Mouse (Mus musculus) heart, embryonic 16.5 days (tissue): ENCODE measurements around the gene Top1. TPM values are rescaled to one million over a fixed set of nuclear protein-coding genes. Genes with fewer than 3 reads are reported as not detected.

Source experiments
- ATAC-seq: fragments of 200-750 bp; cut with Nextera tagmentation; replicated peaks from 2 replicates; pipeline ENCODE4 v1.8.0; 2017; ENCODE audit warnings: moderate number of reproducible peaks; ENCODE audit not compliant: insufficient read depth, low FRiP score; ENCODE audit errors: extremely low read depth
- H3K27ac ChIP-seq: fragments of 300-500 bp; sonication (generic); 2 replicates; pipeline ENCODE4 v1.5.1; 2014; ENCODE audit warnings: mild to moderate bottlenecking, low read length, control low read depth, moderate library complexity
- H3K27me3 ChIP-seq: fragments of 300-500 bp; sonication (generic); 2 replicates; pipeline ENCODE4 v1.6.1; 2014; ENCODE audit warnings: low read length, mixed read lengths; ENCODE audit not compliant: control insufficient read depth, insufficient read depth
- H3K36me3 ChIP-seq: fragments of 300-500 bp; sonication (generic); 2 replicates; pipeline ENCODE4 v1.6.1; 2014; ENCODE audit not compliant: control insufficient read depth, insufficient read depth
- H3K4me1 ChIP-seq: fragments of 300-500 bp; sonication (generic); 2 replicates; pipeline ENCODE4 v1.6.1; 2014; ENCODE audit warnings: low read length, mixed read lengths; ENCODE audit not compliant: control insufficient read depth, insufficient read depth
- H3K4me2 ChIP-seq: fragments of 300-500 bp; sonication (generic); 2 replicates; pipeline ENCODE4 v1.6.1; 2014; ENCODE audit warnings: low read depth, mild to moderate bottlenecking, control low read depth, low read length
- H3K4me3 ChIP-seq: fragments of 300-500 bp; sonication (generic); 2 replicates; pipeline ENCODE4 v1.5.1; 2014; ENCODE audit warnings: mild to moderate bottlenecking, control low read depth, low read length
- H3K9ac ChIP-seq: fragments of 300-500 bp; sonication (generic); 2 replicates; pipeline ENCODE4 v1.6.1; 2014; ENCODE audit warnings: low read length, control low read depth
- H3K9me3 ChIP-seq: fragments of 300-500 bp; sonication (generic); replicated peaks from 2 replicates; pipeline ENCODE4 v1.6.1; 2016; ENCODE audit warnings: low read length; ENCODE audit not compliant: control insufficient read depth
- WGBS: fragments of 180-500 bp; shearing (Covaris S2); extraction: QIAGEN DNeasy Blood & Tissue Kit; methylation state at CpG from one replicate; pipeline ENCODE4 v1.1.7; 2014; 5-methylcytosine and 5-hydroxymethylcytosine counted together
- polyA plus RNA-seq: library from polyadenylated mRNA; unstranded; fragments of >200 nt; fragmentation: Nextera tagmentation; extraction: Ambion mirVana; gene quantifications from 2 replicates; pipeline ENCODE4 v1.2.1, GENCODE M21; 2015

Top1 gene
- polyA plus RNA-seq, 1 experiment from 2014 or later, result 48.7 TPM

DNA sequence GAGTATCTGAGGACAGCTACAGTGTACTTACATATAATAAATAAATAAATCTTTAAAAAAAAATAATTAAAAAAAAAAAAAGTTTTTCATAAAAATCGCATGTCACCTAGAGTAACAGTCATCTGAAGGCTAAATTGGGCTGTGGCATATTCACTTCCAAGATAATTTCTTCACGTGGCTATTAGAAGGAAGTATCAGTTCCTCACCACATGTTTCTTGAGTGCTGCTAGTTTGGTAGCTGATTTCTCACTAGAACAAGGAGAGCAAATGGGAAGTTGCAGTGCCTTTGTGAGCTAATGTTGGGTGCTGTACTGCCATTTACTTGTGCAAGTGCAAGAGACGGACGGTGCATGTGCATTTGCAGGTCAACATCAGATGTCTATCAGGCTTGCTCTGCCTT, 21.6 kb downstream of the Top1 start:
- no peak for ATAC-seq
- H3K4me1 ChIP-seq, result 0 out of 2 replicates have a peak, but pooled peaks cover 2% of the 10 kb centered on the region
- peaks cover 13% of the 10 kb centered on the region for H3K36me3 ChIP-seq
- H3K4me2 ChIP-seq, result no peak overlapping the region
- H3K4me3 ChIP-seq, result no peak overlapping the region
- no peak overlapping the region for H3K9ac ChIP-seq
- H3K27ac ChIP-seq, result no peak overlapping the region
- no peaks in the 10 kb centered on the region for H3K27me3 ChIP-seq
- 79% methylated on average over 4 of the region's 4 CpGs for WGBS
- H3K9me3 ChIP-seq, result no peaks in the 10 kb centered on the region

- Histone ChIP-seq H3K9me3 (no peaks in the 10 kb centered on the region), H3K4me2 (0 out of 2 replicates have a peak overlapping the region, but pooled peaks have one; percentile 21), H3K4me1 (peaks cover 17% of the 10 kb centered on the region), H3K9ac (no peak overlapping the region), H3K4me3 (no peak overlapping the region), H3K27me3 (no peaks in the 10 kb centered on the region), H3K36me3 (peaks cover 25% of the 10 kb centered on the region), H3K27ac (peak overlapping the region; percentile 72)
- 21% methylated on average over 5 of the region's 5 CpGs for WGBS
- peak; percentile 89 for ATAC-seq
These were observed 54.6 kb downstream of the Top1 start for GRCm38 (mm10) chr2:160700271-160700670.

GRCm38 (mm10) chr2:160701603-160702002, 55.9 kb downstream of the Top1 start:
- Histone ChIP-seq H3K4me3 (no peak overlapping the region), H3K27me3 (no peaks in the 10 kb centered on the region), H3K27ac (no peak overlapping the region), H3K36me3 (peaks cover 30% of the 10 kb centered on the region), H3K4me2 (no peak overlapping the region), H3K9ac (no peak overlapping the region), H3K4me1 (peaks cover 17% of the 10 kb centered on the region), H3K9me3 (no peaks in the 10 kb centered on the region)
- 33% methylated on average over 3 of the region's 3 CpGs for WGBS
- no peak; the same call in 1 of the 2 replicates for ATAC-seq

DNA sequence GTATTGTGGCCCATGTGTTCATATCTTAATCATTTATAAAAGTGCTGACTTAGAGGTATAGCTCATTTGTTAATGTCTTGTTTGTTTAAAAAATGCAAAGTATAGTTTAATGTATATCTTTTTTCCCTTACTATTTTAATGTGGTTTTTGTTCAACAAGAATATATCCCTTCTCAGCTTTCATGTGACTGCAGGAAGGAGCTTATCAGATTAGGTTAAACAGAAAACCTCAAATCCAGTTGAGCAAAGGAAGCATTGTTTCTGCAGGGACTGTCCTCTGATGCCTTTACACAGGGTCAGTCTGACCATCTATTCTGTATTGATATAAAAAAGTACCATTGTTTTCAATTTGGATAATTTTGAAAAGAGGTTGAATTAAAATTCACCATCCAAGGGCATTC, 57.1 kb downstream of the Top1 start:
- no peak overlapping the region for H3K4me2 ChIP-seq
- H3K36me3 ChIP-seq, result peaks cover 36% of the 10 kb centered on the region
- no peak overlapping the region for H3K9ac ChIP-seq
- peaks cover 17% of the 10 kb centered on the region for H3K4me1 ChIP-seq
- no peaks in the 10 kb centered on the region for H3K27me3 ChIP-seq
- H3K4me3 ChIP-seq, result no peak overlapping the region
- no peak overlapping the region for H3K27ac ChIP-seq
- ATAC-seq, result no peak
- H3K9me3 ChIP-seq, result no peaks in the 10 kb centered on the region

DNA sequence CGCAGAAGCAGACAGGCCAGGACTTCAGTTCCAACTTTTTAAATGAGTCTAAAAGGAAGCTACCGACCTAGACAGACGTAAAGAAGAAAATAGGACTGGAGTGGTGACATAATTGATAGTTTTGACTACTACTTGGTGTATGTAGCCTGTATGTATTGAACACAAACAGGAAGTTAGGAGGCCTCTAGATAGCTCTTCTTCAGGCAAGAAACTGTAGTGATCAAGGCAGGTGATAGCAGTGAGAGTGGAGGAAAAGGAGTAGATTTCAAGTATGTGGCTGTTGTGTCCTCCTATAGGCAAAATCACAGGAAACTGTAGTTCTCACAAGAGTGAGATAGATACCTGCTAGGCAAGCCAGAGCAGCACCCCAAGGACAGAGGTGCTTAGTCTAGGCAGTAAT, 62.0 kb downstream of the Top1 start:
- no peak overlapping the region for H3K4me3 ChIP-seq
- no peak overlapping the region for H3K9ac ChIP-seq
- H3K36me3 ChIP-seq, result peaks cover 47% of the 10 kb centered on the region
- H3K27me3 ChIP-seq, result no peaks in the 10 kb centered on the region
- 93% methylated on average over 3 of the region's 3 CpGs for WGBS
- no peak for ATAC-seq
- H3K4me1 ChIP-seq, result no peaks in the 10 kb centered on the region
- no peaks in the 10 kb centered on the region for H3K9me3 ChIP-seq
- H3K4me2 ChIP-seq, result no peak overlapping the region
- no peak overlapping the region for H3K27ac ChIP-seq

DNA sequence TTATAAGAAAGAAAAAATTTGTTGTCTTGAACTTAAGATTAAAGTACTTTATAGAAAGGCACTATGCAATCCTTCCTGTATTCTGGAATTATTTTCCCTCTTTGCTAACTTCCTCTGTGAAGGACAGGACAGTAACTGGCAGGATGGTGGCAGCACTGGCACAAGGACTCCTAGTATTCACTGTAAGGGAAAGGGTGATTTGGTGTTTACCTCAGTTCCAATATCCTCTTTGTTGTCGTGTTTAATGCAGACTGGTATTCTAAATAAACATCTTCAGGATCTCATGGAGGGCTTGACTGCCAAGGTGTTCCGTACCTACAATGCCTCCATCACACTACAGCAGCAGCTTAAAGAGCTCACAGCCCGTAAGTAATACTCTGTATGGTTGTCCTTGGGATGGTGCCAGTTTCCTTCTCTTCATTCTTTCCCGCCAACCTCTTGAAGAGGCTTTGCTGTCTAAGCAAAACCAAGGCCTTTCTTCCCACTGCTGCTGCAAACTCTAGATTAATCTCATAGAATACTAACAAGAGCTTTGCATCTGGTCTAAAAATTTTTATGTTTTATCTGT, 69.9 kb downstream of the Top1 start:
- no peak for ATAC-seq
- Histone ChIP-seq H3K9ac (no peak overlapping the region), H3K27ac (no peak overlapping the region), H3K36me3 (peaks cover 69% of the 10 kb centered on the region), H3K4me3 (no peak overlapping the region), H3K9me3 (no peaks in the 10 kb centered on the region), H3K4me1 (no peaks in the 10 kb centered on the region), H3K4me2 (no peak overlapping the region), H3K27me3 (no peaks in the 10 kb centered on the region)
- WGBS, result 71% methylated on average over 4 of the region's 4 CpGs

DNA sequence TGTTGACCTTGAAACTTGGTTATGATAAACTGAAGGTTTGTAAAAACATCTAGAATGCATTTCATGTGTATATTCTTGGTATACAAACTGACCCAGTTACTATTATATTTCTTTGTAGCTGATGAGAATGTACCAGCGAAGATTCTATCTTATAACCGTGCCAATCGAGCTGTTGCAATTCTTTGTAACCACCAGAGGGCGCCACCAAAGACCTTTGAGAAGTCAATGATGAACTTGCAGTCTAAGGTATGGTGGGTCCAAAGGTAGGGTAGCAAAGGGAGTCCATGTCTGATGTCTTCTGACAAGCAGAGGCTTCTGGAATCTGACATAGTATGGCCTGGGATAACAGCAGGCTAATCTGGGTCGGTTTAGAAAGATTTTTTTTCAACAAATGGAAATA, 71.6 kb downstream of the Top1 start:
- H3K4me2 ChIP-seq, result no peak overlapping the region
- H3K9ac ChIP-seq, result no peak overlapping the region
- peaks cover 65% of the 10 kb centered on the region for H3K36me3 ChIP-seq
- no peaks in the 10 kb centered on the region for H3K27me3 ChIP-seq
- H3K4me1 ChIP-seq, result no peaks in the 10 kb centered on the region
- no peaks in the 10 kb centered on the region for H3K9me3 ChIP-seq
- no peak overlapping the region for H3K27ac ChIP-seq
- H3K4me3 ChIP-seq, result no peak overlapping the region
- no peak for ATAC-seq
- WGBS, result 73% methylated on average over 5 of the region's 5 CpGs

DNA sequence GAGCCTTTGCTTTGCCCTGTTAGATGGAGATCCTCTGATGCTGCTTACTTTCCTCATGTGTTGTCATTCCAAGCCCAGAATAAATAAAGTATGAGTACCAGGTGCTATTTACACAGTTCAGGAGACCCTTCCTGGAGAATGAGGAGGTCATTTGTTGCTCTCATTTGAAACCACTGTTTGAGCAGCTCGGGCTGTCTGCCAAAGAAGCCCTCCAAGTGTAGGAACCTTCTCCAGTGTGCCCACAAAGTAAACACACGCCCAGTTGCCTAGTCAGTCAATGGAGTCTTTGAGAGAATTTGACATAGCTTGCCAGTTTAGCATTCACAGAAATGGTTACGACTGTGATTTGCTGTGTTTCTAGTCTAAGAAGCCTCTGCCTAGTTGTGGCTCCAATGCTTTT, 73.1 kb downstream of the Top1 start:
- no peak overlapping the region for H3K27ac ChIP-seq
- 86% methylated on average over 3 of the region's 3 CpGs for WGBS
- no peaks in the 10 kb centered on the region for H3K9me3 ChIP-seq
- peaks cover 73% of the 10 kb centered on the region for H3K36me3 ChIP-seq
- H3K4me2 ChIP-seq, result no peak overlapping the region
- no peaks in the 10 kb centered on the region for H3K27me3 ChIP-seq
- no peak overlapping the region for H3K4me3 ChIP-seq
- H3K9ac ChIP-seq, result no peak overlapping the region
- H3K4me1 ChIP-seq, result no peaks in the 10 kb centered on the region
- no peak for ATAC-seq

- Histone ChIP-seq H3K9me3 (no peaks in the 10 kb centered on the region), H3K4me2 (no peak overlapping the region), H3K9ac (no peak overlapping the region), H3K36me3 (peaks cover 45% of the 10 kb centered on the region), H3K27ac (no peak overlapping the region), H3K27me3 (no peaks in the 10 kb centered on the region), H3K4me3 (no peak overlapping the region), H3K4me1 (no peaks in the 10 kb centered on the region)
- WGBS, result 74% methylated on average over 4 of the region's 4 CpGs
- ATAC-seq, result no peak
These were observed 77.0 kb downstream of the Top1 start for GRCm38 (mm10) chr2:160722714-160723113.
